Mouse (Mus musculus) thymus, postnatal 36 days (tissue): Measurements from ENCODE around the gene Ddx39b.

ENCODE experiments used
- DNase-seq, 2 experiments: peaks; one replicate each; pipeline ENCODE4 v3.0.0; 2022; ENCODE audit warnings: mixed read lengths in 2 of 2

Gene Ddx39b

GRCm38 (mm10) chr17:35241305-35242014 lies at the start of gene Ddx39b:
TSS of gene Ddx39b (plus strand) at chr17:35241746.
- peak; percentile 95 to 97 for DNase-seq

GRCm38 (mm10) chr17:35192924-35193323 lies 48.6 kb upstream of the Ddx39b start:
- no peak for DNase-seq

DNA sequence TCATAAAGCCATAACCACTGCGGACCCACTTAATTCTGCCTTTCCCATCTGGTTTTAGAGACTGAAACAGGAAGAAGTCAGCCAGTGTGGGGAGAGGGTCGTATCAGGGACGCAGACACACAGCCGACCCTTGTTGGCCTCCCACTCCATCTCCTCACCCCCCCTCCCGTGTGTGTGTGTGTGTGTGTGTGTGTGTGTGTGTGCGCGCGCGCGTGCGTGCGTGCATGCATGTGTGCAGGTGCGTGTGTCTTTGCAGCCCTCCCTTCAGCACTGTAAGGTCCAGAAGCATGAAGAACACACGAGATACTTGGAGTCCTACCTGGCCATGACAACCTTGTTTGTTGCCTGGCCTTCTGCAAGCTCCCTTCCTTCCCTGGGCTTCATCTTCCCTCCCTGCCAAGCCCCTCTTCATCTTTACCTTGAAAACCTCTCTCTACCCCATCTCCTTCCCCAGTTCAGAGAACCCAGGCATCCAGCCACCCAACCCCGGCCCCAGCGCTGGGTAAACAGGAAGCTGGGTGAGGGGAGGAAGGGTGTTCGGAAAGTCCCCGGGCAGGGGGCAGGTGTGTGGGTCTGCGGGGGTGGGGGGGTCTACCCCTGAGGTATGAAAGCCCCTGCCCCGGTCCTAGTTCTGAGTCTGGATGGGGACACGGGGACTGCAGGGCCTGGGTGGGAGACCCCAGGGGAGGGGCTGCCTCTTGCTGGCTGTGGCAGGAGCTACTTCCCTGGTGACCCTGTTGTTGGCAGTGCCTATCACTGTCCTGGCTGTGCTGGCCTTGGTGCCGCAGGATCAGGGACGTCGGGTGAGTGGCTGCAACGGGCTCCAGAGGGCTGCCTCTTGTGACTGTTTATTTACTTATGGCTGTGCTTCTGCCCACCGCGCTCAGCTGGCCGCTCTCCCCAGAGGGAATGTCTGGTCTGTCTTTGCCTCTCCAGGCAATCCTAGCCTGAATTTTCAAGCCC lies 47.4 kb upstream of the Ddx39b start, which contains the start of gene Ltb:
Ltb (plus strand) TSS at position 559 of the 963 bp plus-strand sequence.
- DNase-seq = peak; percentile 89 to 95

- peak; percentile 54 to 58 for DNase-seq
Observed at GRCm38 (mm10) chr17:35194844-35195630, 46.5 kb upstream of the Ddx39b start.

DNA sequence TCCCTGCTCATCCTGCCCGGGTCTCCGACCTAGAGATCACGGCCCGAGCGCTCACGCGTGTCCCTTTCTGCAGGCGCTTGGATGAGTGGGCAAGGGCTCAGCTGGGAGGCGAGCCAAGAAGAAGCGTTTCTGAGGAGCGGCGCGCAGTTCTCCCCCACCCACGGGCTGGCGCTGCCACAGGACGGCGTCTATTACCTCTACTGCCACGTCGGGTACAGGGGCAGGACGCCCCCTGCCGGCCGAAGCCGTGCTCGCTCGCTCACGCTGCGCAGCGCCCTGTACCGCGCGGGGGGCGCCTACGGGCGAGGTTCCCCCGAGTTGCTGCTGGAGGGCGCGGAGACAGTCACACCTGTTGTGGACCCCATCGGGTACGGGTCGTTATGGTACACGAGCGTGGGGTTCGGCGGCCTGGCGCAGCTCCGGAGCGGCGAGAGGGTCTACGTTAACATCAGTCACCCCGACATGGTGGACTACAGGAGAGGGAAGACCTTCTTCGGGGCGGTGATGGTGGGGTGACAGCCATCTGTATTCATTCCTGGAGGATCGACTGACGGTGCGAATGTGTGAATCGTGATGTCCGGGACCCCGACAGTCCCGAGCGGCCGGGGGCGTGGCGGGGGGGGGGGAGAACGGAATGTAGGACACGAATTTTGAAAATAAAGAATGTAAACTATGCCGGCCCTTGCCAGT lies 45.8 kb upstream of the Ddx39b start:
- peak; percentile 98 for DNase-seq

DNA sequence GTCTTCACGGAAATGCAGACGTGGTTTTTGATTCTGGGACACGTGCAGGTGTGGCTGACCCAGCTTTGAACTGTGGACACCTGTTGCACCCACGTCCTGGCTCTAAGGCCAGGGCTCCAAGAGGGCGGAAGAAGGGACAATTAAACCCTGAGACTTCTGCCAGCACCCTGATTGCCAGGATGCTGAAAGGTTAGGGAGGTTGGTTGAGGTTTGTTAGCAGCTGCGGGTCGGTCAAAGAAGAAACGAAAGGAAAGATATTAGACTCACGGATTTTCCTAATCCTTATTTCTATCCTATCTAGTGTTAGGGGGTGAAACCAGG lies 45.3 kb upstream of the Ddx39b start:
- DNase-seq = peak; percentile 51 to 54

GRCm38 (mm10) chr17:35197126-35197525 lies 44.4 kb upstream of the Ddx39b start:
- peak in 1 of 2 experiments; percentile 51 for DNase-seq

DNA sequence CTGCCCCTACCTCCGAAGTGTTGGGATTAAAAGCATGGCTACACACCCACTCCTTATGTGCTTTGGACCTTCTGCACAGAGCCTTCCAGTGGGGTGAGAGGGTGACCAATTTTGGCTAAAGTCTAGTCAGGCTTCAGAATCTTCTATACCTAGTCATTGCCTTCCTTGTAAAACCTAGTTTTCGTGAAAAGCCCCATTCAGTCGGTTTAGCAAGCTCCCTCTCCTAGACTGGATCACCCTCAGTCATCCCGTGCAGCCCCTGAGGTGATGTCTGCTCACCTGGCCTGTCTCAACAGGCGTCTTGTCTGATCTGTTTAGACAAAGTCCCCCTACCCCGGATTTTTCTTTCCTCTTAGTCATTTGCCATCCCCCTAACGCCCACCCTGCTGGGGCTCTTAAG lies 43.5 kb upstream of the Ddx39b start:
- no peak for DNase-seq

GRCm38 (mm10) chr17:35198946-35199345 lies 42.6 kb upstream of the Ddx39b start:
- peak in 1 of 2 experiments; percentile 26 for DNase-seq

- peak; percentile 76 to 87 for DNase-seq
Observed at GRCm38 (mm10) chr17:35200398-35200797, 41.1 kb upstream of the Ddx39b start.

DNA sequence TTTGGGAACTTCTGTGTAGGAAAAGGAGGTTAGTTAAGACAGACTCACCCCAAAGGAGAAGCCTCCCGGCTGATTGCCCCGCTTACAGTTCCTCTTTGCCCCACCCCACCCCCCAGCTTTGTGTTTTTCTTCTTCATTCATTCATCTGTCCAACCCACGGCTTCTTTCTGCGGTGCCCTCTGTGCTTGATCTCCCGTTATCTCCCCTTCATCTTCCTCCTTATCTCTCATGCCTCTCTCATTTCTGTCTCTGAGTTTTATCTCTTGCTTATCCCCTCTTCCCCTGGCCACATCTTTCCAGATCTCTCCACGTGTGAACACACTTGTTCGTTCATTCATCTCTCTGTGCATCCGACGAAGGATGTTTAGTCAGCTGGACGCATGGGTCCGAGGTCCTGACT lies 40.4 kb upstream of the Ddx39b start:
- peak in 1 of 2 experiments; percentile 36 for DNase-seq

DNA sequence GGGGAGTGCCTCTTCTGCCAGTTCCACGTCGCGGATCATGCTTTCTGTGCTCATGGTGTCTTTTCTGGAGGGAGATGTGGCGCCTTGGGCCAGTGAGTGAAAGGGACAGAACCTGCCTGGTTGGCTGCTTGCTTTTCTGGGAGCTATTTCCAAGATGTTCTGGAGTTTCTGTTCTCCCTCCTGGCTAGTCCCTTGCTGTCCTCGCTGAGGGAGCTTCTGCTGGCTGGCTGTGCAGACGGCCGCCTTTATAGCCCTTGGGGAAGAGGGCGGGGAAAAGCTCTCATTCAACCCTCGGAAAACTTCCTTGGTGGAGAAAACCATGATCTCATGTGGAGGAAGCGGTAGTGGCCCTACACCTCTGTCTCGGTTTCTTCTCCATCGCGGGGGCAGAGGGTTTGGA lies 39.8 kb upstream of the Ddx39b start, which contains the start of gene Tnf:
Tnf (minus strand) TSS at position 221 of the 400 bp plus-strand sequence.
- peak; percentile 70 to 78 for DNase-seq

DNA sequence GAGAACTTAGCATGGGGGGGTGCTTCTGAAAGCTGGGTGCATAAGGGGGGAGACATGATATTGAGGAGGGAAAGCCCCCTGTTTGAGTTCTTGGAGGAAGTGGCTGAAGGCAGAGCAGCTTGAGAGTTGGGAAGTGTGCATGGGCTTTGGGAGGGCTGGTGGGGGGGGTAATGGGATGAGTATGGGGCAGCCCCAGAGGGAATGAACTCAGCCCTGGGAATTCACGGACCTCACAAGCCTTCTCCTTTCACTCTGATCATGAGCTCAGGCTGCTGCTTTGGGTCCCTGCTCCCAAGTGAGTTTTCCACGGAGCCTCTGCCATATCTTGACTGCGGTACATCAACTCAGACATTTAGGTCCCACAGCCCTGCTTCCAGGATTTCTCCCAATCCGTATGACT lies 39.1 kb upstream of the Ddx39b start:
- peak in 1 of 2 experiments; percentile 13 for DNase-seq

DNA sequence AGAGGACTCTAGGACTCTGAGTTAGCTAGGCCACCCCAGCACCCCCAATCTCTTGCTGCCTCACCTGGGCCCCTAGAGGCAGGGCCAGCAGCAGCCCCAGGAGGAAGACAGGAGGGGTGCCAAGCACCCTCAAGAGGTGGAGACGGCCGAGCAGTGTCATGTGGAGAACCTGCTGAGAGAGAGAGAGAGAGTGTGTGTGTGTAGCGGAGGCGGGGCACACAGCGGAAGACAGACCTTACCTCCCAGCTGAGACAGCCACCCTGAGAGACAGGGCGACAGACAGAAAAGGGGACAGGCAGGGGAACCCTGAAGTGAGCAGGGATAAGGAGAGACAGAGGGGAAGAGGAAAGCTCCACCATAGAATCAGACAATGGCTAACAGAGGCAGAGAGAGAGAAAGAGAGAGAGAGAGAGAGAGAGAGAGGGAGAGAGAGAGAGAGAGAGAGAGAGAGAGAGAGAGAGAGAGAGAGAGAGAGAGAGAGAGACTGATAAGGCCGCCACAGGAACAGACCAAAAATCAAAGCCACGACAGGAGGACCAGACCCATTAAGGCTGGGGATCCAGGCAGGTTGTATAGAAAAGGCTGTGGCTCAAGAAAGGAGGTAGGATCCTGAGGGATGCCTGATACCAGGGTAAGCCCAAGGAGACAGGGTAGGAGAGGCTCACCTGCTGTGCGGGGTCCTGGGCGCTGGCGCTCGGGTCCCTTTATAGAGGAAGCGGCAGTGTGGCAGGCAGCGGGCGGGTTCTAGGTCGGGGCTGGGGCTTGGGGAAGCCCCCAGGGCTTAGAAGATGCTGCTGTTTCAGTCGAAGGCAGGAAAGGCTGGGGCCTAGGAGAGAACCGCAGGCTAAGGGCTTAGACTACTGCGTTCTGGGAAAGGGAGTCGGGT lies 36.8 kb upstream of the Ddx39b start, which contains the start of gene Lta:
Lta (minus strand) TSS at position 858 of the 886 bp plus-strand sequence.
- DNase-seq = peak; percentile 76 to 87

DNA sequence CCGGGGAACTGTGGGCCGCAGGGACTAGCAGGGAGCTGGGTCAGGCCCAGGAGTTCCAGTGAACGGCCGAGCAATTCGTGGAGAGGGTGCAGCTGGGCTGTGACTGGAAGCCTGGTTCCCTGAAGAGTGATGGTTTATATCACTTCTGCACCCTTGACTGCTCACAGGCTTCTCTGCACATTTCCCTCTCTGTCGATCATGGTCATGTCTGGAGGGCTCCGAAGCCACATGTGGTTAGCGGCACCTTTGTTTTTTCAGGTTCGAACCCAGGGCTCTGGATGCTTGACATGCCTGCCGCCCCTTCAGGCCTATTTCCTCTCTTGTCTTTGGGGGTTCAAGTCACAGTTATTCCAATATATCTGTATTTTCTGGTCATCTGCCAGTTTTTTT lies 36.2 kb upstream of the Ddx39b start:
- no peak for DNase-seq

GRCm38 (mm10) chr17:35209785-35210535 lies 31.6 kb upstream of the Ddx39b start:
- peak in 1 of 2 experiments; percentile 45 for DNase-seq

DNA sequence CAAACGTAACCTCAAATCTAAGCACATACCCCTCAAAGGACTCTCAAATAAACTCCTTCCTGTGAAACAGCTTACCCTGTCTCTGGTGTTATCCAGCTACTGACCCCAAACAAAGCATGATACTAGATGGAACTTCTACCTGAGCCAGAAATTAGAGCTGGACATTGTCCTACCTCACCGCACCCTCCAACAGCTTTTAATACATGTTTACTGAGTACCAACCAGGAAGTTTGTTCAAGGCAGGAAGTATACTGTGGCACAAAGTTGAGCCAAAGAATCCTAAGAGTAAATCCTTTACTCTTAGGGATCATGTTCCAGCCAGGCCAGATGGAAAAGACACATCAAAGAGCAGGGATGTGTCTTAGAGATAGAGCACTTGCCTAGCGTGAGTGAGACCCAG lies 31.0 kb upstream of the Ddx39b start:
- DNase-seq = no peak

GRCm38 (mm10) chr17:35213071-35213470 lies 28.5 kb upstream of the Ddx39b start:
- no peak for DNase-seq

DNA sequence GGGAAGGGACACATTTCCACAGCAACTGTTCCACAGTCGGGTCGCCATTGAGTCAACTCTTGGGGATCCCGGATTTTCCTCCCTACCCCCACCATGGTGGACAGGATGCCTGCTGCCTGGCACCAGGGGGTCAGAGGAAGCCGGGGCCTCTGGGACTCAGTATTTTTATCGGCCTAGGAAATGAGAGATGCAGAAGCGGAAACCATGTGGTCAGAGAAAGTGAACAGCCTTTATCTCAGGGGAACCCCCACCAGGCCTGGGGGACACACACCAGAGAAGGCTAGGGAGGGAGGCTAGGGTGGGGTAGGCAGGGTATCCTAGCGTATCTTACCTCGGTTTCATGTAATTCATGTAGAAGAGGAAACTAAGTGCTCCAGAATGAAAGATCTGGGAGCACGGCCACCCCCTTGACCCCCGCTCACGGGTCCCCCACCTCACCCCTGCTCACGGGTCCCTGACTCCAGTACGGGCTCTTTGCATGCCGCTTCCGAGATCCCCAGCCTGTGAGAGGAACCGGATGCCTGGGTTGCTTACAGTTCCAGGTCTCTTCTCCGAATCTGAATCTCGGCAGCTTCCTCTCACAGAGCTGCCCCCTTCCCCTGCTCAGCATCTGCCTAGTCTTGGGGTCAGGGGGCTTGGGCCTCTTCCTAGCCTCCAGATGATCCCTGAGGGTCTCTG lies 22.9 kb upstream of the Ddx39b start:
- DNase-seq = peak in 1 of 2 experiments; percentile 58
